Mouse (Mus musculus): ENCODE results near the gene Spint2.
"Not testable (repeated sequence)": the region's sequence is repeated elsewhere in the genome, so short reads cannot be mapped to it uniquely, and the experiment has no call there.

Gene Spint2

DNA sequence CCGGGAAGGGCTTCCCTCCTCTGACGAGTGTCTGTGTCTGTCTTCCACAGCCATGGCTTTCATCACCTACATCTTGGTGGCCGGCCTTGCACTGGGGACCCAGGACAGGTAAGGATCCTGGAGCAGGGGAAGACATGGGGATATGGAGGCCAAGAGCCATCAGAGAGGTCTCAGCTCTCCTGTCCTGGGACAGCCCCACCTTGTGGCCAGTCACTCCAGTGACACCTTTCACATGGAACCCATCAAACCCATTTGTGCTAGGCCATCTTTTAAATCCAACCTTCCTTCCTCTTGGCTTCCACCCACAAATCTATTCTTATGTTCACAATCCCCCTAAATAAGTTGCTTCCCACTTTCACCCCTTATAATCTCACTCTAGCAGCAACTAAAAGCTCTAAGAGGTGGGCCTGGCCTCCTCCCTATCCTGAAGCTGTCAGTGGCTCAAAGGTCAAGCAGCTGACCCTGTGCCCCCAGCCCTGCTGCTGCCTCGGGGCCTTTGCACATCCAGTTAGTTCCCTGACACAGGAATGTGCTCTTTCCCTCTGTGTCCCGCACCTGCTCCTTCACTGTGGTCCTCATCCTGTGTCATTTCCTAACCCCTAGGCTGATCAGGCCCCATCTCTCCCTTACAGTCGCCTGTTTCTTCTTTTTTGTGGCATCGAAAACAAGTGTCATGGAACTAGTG, 36.8 kb downstream of the Spint2 start:
- DNase-seq (ENCODE audit: low spot score in 2 of 2) = no peak

GRCm38 (mm10) chr7:29238019-29238967, 43.4 kb downstream of the Spint2 start, which contains the start of gene Yif1b:
Yif1b (plus strand) TSS chr7:29238329.
- DNase-seq (ENCODE audit: low spot score in 2 of 2) = peak; percentile 96 to 97

DNA sequence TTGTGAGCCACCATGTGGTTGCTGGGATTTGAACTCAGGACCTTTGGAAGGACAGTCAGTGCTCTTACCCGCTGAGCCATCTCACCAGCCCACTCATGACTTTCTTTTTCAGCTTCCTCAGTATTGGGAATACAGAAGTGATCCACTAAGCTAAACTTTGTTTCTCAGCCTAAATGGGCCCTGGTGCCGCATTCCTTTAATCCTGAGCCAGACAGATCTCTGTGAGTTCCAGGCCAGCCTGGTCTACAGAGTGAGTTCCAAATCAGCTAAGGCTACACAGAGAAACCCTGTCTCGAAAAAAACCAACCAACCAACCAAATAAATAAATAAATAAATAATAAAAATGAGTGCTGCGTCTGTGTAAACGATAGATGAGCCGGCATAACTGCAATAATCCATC, 44.1 kb downstream of the Spint2 start:
- not testable (repeated sequence) for DNase-seq (ENCODE audit: low spot score in 2 of 2)

- no peak for DNase-seq (ENCODE audit: low spot score in 2 of 2)
These were observed 45.1 kb downstream of the Spint2 start for GRCm38 (mm10) chr7:29236593-29236992.

GRCm38 (mm10) chr7:29234661-29235060, 47.1 kb downstream of the Spint2 start:
- DNase-seq (ENCODE audit: low spot score in 2 of 2) = no peak

GRCm38 (mm10) chr7:29233745-29234144, 48.0 kb downstream of the Spint2 start:
- DNase-seq (ENCODE audit: low spot score in 2 of 2) = no peak

GRCm38 (mm10) chr7:29232247-29233013, 49.3 kb downstream of the Spint2 start, which contains the start of gene Kcnk6:
Kcnk6 (minus strand) TSS chr7:29232515.
- DNase-seq (ENCODE audit: low spot score in 2 of 2) = peak in 1 of 2 experiments; percentile 35

DNA sequence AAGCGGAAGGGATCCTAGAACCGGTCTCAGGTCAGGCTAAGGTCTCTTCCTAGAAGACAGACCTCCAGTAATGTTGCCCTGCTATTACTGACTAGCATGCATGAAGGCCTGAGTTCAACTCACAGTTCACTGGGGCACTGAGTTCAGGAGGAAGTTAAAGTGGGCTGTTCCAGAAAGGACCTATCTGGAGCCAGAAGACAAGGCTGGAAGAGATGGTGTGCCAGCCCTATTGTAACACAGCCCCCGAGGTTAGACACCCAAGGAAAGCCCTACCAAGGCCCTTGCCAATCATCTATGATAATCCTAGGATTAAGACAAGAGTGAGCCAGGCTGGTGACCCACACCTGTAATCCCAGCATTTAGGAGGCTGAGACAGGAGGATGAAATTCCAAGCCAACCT, 50.2 kb downstream of the Spint2 start:
- no peak for DNase-seq (ENCODE audit: low spot score in 2 of 2)

GRCm38 (mm10) chr7:29230560-29230959, 51.2 kb downstream of the Spint2 start:
- DNase-seq (ENCODE audit: low spot score in 2 of 2) = no peak

- no peak for DNase-seq (ENCODE audit: low spot score in 2 of 2)
These were observed 53.5 kb downstream of the Spint2 start for GRCm38 (mm10) chr7:29228202-29228601.

DNA sequence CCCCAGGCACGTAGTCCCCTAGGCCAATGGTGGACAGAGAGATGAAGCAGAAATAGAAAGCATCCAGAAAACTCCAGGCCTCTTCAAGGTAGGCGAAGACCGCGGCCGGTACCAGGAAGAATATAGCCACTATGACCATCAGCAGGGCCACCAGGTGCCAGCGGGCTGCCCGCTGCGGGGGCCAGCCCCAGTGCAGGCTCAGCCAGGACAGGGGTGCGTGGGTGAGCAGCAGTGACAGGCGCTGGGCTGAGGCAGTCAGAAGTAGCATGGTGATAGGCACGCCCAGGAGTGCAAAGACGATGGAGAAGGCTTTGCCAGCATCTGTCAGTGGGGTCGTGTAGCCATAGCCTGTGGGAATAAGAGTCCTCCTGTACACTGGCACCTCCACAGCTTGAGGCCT, 56.2 kb downstream of the Spint2 start:
- no peak for DNase-seq (ENCODE audit: low spot score in 2 of 2)

- peak in 1 of 2 experiments; percentile 36 for DNase-seq (ENCODE audit: low spot score in 2 of 2)
These were observed 56.8 kb downstream of the Spint2 start for GRCm38 (mm10) chr7:29224756-29225394.

DNA sequence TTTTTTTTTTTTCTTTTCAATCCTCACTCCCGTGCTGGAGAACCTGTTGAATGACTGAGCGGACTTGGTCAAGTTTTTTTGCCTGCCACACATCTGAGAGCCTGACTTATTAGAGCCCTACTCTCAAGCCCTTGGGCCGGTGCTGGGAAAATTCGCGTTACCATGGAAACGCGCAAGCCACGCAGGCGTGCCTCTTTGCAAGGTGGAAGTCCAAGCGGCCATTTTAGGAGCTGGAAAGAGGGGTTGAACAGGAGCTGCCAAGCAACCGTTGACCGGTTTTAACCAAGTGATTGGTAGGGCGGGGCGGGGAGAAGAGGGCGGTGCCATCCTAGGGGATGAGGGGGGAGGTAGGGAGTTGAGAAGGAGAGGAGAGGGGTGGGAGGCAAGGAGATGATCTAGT, 66.9 kb downstream of the Spint2 start:
- DNase-seq (ENCODE audit: low spot score in 2 of 2) = no peak

GRCm38 (mm10) chr7:29214236-29214635, 67.5 kb downstream of the Spint2 start:
- no peak for DNase-seq (ENCODE audit: low spot score in 2 of 2)

GRCm38 (mm10) chr7:29213675-29214082, 68.0 kb downstream of the Spint2 start, which contains the start of gene Catsperg1:
Catsperg1 (minus strand) TSS chr7:29214035.
- DNase-seq (ENCODE audit: low spot score in 2 of 2) = no peak

DNA sequence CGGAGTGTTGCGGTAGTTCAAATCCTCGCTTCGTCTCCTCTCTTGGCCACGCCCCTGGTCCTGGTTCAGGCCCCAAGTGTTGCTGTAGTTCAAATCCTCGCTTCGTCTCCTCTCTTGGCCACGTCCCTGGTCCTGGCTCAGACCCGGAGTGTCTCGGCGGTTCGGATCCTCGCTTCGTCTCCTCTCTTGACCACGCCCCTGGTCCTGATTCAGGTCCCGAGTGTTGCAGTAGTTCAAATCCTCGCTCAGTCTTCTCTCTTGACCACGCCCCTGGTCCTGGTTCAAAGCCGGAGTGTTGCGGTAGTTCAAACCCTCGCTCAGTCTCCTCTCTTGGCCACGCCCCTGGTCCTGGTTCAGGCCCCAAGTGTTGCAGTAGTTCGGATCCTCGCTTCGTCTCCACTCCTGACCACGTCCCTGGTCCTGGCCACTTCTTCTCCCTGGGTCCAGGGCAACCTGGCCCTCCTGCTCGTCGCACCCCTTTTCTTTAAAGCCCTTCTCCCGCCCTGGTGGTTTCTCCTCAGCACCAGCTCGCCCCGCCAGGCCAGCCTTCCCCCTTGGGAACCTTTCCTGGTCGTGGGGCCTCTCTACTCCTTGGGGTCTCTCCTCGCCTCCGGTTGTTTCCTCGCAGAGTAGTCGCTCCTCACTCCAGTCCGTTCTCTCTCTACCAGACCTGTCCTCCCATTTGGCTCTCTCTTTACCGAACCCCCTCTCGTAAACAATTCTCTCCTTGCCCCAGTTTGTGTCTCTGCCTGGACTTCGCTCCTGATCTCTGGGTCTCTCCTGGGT, 68.7 kb downstream of the Spint2 start:
- DNase-seq (ENCODE audit: low spot score in 2 of 2) = not testable (repeated sequence)

DNA sequence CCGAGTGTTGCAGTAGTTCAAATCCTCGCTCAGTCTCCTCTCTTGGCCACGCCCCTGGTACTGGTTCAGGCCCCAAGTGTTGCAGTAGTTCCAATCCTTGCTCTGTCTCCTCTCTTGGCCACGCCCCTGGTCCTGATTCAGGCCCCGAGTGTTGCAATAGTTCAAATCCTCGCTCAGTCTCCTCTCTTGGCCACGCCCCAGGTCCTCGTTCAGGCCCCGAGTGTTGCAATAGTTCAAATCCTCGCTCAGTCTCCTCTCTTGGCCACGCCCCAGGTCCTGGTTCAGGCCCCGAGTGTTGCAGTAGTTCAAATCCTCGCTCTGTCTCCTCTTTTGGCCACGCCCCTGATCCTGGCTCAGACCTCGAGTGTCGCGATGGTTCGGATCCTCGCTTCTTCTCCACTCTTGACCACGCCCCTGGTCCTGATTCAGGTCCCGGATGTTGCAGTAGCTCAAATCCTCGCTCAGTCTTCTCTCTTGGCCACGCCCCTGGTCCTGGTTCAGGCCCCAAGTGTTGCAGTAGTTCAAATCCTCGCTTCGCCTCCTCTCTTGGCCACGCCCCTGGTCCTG, 69.4 kb downstream of the Spint2 start:
- no peak for DNase-seq (ENCODE audit: low spot score in 2 of 2)

- DNase-seq (ENCODE audit: low spot score in 2 of 2) = peak; percentile 72 to 75
These were observed 70.1 kb downstream of the Spint2 start for GRCm38 (mm10) chr7:29211415-29212198.

DNA sequence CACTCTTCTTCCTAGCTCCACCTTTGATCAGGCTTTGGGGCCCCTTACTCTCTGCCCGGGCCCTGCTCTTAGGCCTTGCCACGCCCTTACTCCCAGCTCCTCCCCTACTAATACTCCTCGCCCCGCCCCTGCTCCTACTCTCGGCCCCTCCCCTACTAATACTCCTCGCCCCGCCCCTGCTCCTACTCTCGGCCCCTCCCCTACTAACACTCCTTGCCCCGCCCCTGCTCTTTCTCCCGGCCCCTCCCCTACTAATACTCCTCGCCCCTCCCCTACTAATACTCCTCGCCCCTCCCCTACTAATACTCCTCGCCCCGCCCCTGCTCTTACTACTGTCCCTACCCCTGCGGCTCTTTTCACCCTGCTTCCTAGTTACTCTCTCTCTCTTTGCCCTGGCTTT, 70.7 kb downstream of the Spint2 start:
- not testable (repeated sequence) for DNase-seq (ENCODE audit: low spot score in 2 of 2)
